Mouse (Mus musculus): ENCODE results near the gene Grap2. TPM values are rescaled to one million over a fixed set of nuclear protein-coding genes. Genes with fewer than 3 reads are reported as not detected.

Gene Grap2
- polyA plus RNA-seq, 1 experiment, result under 0.01 TPM

DNA sequence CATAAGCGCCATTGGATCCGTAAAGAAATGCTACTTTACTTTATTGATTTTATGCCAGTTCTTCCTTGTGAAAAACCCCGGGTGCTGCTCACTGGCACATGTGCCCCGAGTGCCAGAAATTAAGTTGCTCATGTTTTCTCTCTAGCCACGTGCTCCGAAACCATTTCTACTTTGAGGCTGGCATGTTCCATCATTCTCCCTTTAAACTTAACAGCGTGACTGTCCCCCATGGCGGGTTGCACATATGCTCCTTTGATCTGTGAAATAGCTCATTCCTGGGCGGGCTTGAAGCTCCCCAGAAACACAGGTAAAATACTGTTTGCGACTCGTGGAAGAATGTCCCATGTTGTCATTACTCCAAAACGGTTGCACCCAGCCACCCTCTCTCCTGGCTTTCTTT is 26.4 kb downstream of the Grap2 start:
- H3K79me3 ChIP-seq (ENCODE audit: low read depth), result no peaks in the 10 kb centered on the region
- H3ac ChIP-seq (ENCODE audit: control insufficient read depth, insufficient read length, low read depth), result no peak overlapping the region
- H3K27me3 ChIP-seq (ENCODE audit: control insufficient read depth, insufficient read depth, insufficient read length), result peaks cover 26% of the 10 kb centered on the region
- no peak overlapping the region for H3K4me3 ChIP-seq (ENCODE audit: insufficient read depth, poor library complexity, severe bottlenecking)
- H3K79me2 ChIP-seq (ENCODE audit: control insufficient read depth, insufficient read depth), result no peaks in the 10 kb centered on the region
- no peak for TF ChIP-seq MAX (IDR thresholded peaks at IDR 0.05)
- no peak for TF ChIP-seq FOSL1 (IDR thresholded peaks at IDR 0.05; ENCODE audit: insufficient read depth, low read length, poor library complexity, severe bottlenecking)
- no peak for TF ChIP-seq CTCF (IDR thresholded peaks at IDR 0.05; ENCODE audit: control insufficient read depth, insufficient read depth, insufficient read length)
- TF ChIP-seq MYOD1 (IDR thresholded peaks at IDR 0.05; ENCODE audit: control insufficient read depth, insufficient read length, low read depth), result no peak
- TF ChIP-seq MYOG (IDR thresholded peaks at IDR 0.05; ENCODE audit: control insufficient read depth, extremely low read depth, insufficient read length), result no peak
- no peak for TF ChIP-seq USF1 (IDR thresholded peaks at IDR 0.05; ENCODE audit: low read depth)
- no peak for TF ChIP-seq CEBPB (IDR thresholded peaks at IDR 0.05; ENCODE audit: low read depth)
- no peaks in the 10 kb centered on the region for H3K36me3 ChIP-seq (ENCODE audit: control insufficient read depth, insufficient read depth)

DNA sequence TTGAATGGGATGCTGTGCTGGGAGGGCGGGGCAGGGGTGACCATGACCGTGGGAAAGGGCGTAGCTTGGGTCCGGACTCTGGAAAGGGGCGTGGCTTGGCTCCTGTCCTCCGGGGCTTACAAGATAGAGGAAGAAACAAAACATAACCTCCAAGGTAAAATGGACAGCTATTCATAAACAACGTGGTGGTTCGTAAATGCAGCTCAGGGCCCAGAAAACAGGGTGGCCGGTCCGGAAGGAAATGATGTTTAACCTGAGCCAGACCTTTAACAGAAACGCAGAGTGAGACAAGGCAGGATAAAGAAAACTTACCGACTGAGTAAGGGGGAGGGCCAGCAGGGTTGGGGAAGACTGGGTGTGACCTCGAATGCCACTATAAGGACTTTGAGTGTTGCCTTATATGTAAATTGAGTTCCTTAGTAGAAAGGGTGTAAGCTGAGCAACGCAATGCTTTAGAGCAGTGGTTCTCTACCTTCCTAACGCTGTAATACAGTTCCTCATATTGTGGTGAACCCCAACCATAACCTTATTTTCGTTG is 26.9 kb downstream of the Grap2 start:
- H3K36me3 ChIP-seq (ENCODE audit: control insufficient read depth, insufficient read depth), result no peaks in the 10 kb centered on the region
- H3K79me3 ChIP-seq (ENCODE audit: low read depth), result no peaks in the 10 kb centered on the region
- no peak overlapping the region for H3K4me3 ChIP-seq (ENCODE audit: insufficient read depth, poor library complexity, severe bottlenecking)
- no peak overlapping the region for H3ac ChIP-seq (ENCODE audit: control insufficient read depth, insufficient read length, low read depth)
- TF ChIP-seq MAX (IDR thresholded peaks at IDR 0.05), result no peak
- H3K79me2 ChIP-seq (ENCODE audit: control insufficient read depth, insufficient read depth), result no peaks in the 10 kb centered on the region
- peaks cover 26% of the 10 kb centered on the region for H3K27me3 ChIP-seq (ENCODE audit: control insufficient read depth, insufficient read depth, insufficient read length)

DNA sequence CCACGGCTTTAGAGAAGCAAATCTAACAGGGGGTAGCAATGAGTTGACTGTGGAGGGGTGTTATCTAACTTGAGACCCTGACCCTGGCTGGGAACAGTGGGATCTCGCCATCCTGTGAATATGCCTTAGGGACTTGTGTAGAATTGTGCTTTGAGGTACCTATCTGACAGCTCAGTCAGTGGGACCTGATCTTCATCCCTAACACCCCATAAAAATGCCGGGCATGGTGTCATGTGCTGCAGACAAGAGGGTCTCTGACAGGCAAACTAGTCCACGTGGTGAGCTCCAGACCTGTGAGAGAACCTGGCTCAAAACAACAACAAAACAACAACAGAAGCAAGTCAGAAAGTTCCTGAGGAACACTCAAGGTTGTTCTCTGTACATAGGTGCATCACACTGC is 27.4 kb downstream of the Grap2 start:
- peaks cover 29% of the 10 kb centered on the region for H3K27me3 ChIP-seq (ENCODE audit: control insufficient read depth, insufficient read depth, insufficient read length)
- no peak for TF ChIP-seq USF1 (IDR thresholded peaks at IDR 0.05; ENCODE audit: low read depth)
- no peak for TF ChIP-seq MYOD1 (IDR thresholded peaks at IDR 0.05; ENCODE audit: control insufficient read depth, insufficient read length, low read depth)
- TF ChIP-seq CEBPB (IDR thresholded peaks at IDR 0.05; ENCODE audit: low read depth), result no peak
- no peak for TF ChIP-seq MAX (IDR thresholded peaks at IDR 0.05)
- TF ChIP-seq CTCF (IDR thresholded peaks at IDR 0.05; ENCODE audit: control insufficient read depth, insufficient read depth, insufficient read length), result no peak
- no peak for TF ChIP-seq FOSL1 (IDR thresholded peaks at IDR 0.05; ENCODE audit: insufficient read depth, low read length, poor library complexity, severe bottlenecking)
- TF ChIP-seq MYOG (IDR thresholded peaks at IDR 0.05; ENCODE audit: control insufficient read depth, extremely low read depth, insufficient read length), result no peak
- H3K79me2 ChIP-seq (ENCODE audit: control insufficient read depth, insufficient read depth), result no peaks in the 10 kb centered on the region
- H3K79me3 ChIP-seq (ENCODE audit: low read depth), result no peaks in the 10 kb centered on the region
- H3K4me3 ChIP-seq (ENCODE audit: insufficient read depth, poor library complexity, severe bottlenecking), result no peak overlapping the region
- no peaks in the 10 kb centered on the region for H3K36me3 ChIP-seq (ENCODE audit: control insufficient read depth, insufficient read depth)
- no peak overlapping the region for H3ac ChIP-seq (ENCODE audit: control insufficient read depth, insufficient read length, low read depth)

DNA sequence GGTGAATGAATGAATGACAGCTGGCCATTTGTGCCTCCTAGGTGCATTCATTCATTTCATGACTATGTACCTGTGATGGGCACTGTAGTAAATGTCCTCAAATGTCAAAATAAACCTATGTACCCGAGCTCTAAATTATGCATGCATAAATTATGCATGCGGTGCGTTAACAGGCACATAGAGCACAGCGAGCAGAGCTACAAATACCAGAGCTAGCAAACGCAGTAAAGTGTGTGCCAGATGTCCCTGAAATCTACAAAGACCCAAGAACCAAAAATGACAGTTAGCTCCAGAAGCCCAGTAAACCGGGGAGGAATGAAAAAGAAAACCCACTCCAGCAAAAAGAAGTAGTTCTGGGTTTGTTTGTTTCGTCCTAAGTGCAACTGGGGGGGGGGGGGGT is 29.1 kb downstream of the Grap2 start:
- Histone ChIP-seq H3K27me3 (ENCODE audit: control insufficient read depth, insufficient read depth, insufficient read length) (peaks cover 38% of the 10 kb centered on the region), H3K4me3 (ENCODE audit: insufficient read depth, poor library complexity, severe bottlenecking) (no peak overlapping the region), H3K79me3 (ENCODE audit: low read depth) (no peaks in the 10 kb centered on the region), H3ac (ENCODE audit: control insufficient read depth, insufficient read length, low read depth) (no peak overlapping the region), H3K36me3 (ENCODE audit: control insufficient read depth, insufficient read depth) (no peaks in the 10 kb centered on the region), H3K79me2 (ENCODE audit: control insufficient read depth, insufficient read depth) (no peaks in the 10 kb centered on the region)
- TF ChIP-seq MAX (IDR thresholded peaks at IDR 0.05) (no peak), USF1 (IDR thresholded peaks at IDR 0.05; ENCODE audit: low read depth) (no peak), CTCF (IDR thresholded peaks at IDR 0.05; ENCODE audit: control insufficient read depth, insufficient read depth, insufficient read length) (no peak), CEBPB (IDR thresholded peaks at IDR 0.05; ENCODE audit: low read depth) (no peak), FOSL1 (IDR thresholded peaks at IDR 0.05; ENCODE audit: insufficient read depth, low read length, poor library complexity, severe bottlenecking) (no peak), MYOG (IDR thresholded peaks at IDR 0.05; ENCODE audit: control insufficient read depth, extremely low read depth, insufficient read length) (no peak), MYOD1 (IDR thresholded peaks at IDR 0.05; ENCODE audit: control insufficient read depth, insufficient read length, low read depth) (no peak)

DNA sequence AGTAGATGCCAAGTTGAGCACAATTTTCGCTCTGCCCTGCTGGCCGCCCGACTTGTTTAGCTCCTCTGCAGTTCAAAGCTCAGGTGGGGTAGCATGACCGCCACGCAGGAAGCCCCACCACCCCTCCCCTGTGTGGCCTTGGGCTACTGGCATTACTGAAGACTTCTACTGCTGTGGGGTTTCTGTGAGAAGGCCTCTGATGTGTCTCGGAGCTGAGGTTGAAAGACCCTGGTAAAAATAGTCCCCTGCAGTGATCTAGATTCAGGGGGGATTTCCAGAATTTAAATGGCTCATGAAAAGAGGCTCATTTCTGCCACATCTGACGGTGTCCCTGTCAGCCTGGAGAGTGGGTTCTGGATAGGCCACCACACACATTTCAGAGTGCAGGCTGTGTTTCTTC is 30.1 kb downstream of the Grap2 start:
- H3K4me3 ChIP-seq (ENCODE audit: insufficient read depth, poor library complexity, severe bottlenecking), result no peak overlapping the region
- no peaks in the 10 kb centered on the region for H3K36me3 ChIP-seq (ENCODE audit: control insufficient read depth, insufficient read depth)
- H3K79me2 ChIP-seq (ENCODE audit: control insufficient read depth, insufficient read depth), result no peaks in the 10 kb centered on the region
- peaks cover 45% of the 10 kb centered on the region for H3K27me3 ChIP-seq (ENCODE audit: control insufficient read depth, insufficient read depth, insufficient read length)
- H3K79me3 ChIP-seq (ENCODE audit: low read depth), result no peaks in the 10 kb centered on the region
- no peak for TF ChIP-seq MAX (IDR thresholded peaks at IDR 0.05)
- no peak for TF ChIP-seq CEBPB (IDR thresholded peaks at IDR 0.05; ENCODE audit: low read depth)
- TF ChIP-seq MYOD1 (IDR thresholded peaks at IDR 0.05; ENCODE audit: control insufficient read depth, insufficient read length, low read depth), result no peak
- H3ac ChIP-seq (ENCODE audit: control insufficient read depth, insufficient read length, low read depth), result no peak overlapping the region

DNA sequence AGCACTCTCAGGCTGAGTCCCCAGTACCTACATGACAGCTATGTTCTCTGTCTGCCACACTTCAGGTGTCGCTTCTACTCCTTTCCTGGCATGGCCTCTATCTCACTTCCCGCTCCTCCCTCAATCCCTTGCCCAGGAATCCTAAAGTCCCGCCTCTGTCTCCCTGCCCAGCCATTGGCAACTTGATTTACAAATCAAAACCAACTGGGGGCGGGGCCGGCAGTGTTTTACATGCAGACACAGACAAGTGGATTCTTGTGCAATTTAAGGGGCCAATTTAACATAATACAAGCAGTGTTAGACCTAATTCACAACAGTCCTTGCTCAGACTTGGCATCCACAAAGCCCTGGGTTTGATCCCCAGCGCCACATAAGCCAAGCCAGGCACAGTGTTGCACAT is 31.6 kb downstream of the Grap2 start:
- TF ChIP-seq FOSL1 (IDR thresholded peaks at IDR 0.05; ENCODE audit: insufficient read depth, low read length, poor library complexity, severe bottlenecking) (no peak), MYOD1 (IDR thresholded peaks at IDR 0.05; ENCODE audit: control insufficient read depth, insufficient read length, low read depth) (no peak)
- H3K27me3 ChIP-seq (ENCODE audit: control insufficient read depth, insufficient read depth, insufficient read length), result peaks cover 49% of the 10 kb centered on the region
- H3K36me3 ChIP-seq (ENCODE audit: control insufficient read depth, insufficient read depth), result no peaks in the 10 kb centered on the region
- no peaks in the 10 kb centered on the region for H3K79me3 ChIP-seq (ENCODE audit: low read depth)
- H3ac ChIP-seq (ENCODE audit: control insufficient read depth, insufficient read length, low read depth), result no peak overlapping the region
- H3K4me3 ChIP-seq (ENCODE audit: insufficient read depth, poor library complexity, severe bottlenecking), result no peak overlapping the region
- H3K79me2 ChIP-seq (ENCODE audit: control insufficient read depth, insufficient read depth), result no peaks in the 10 kb centered on the region
